Mouse (Mus musculus) mouse embryonic stem cell (cell line): ENCODE data around the gene Tmem39b.

Experiments used
- in situ Hi-C, 2 experiments: fragments of 300-500 bp; cut with MboI; formaldehyde crosslinking; loops; 1 replicate in 1 of 2; 3 replicates in 1 of 2; pipeline ENCODE4 v1.14.3; 2019 to 2020; ENCODE audit warnings: low sequenced_read_pairs in 2 of 2, low pct_unique_long_range_greater_than_20kb in 1 of 2, mixed read lengths in 1 of 2; ENCODE audit not compliant: unreplicated experiment in 1 of 2

The Tmem39b gene

GRCm38 (mm10) chr4:129697191-129697590 lies 553 bp upstream of the Tmem39b start:
- in situ Hi-C loops = no loop called here

GRCm38 (mm10) chr4:129695815-129696157 lies 852 bp downstream of the Tmem39b start:
- in situ Hi-C loops = no loop called here

- in situ Hi-C loops = no loop called here
These were observed 12.1 kb downstream of the Tmem39b start for GRCm38 (mm10) chr4:129684531-129684930.

- in situ Hi-C loops = no loop called here
These were observed 12.6 kb downstream of the Tmem39b start for GRCm38 (mm10) chr4:129683901-129684493.

- in situ Hi-C loops = no loop called here
These were observed 14.8 kb downstream of the Tmem39b start for GRCm38 (mm10) chr4:129681837-129682236.

GRCm38 (mm10) chr4:129672878-129673449 lies 23.7 kb downstream of the Tmem39b start:
- in situ Hi-C loops = no loop called here

GRCm38 (mm10) chr4:129672083-129672877 lies 24.4 kb downstream of the Tmem39b start, which contains the start of gene Kpna6:
Gene Kpna6, minus strand, starts transcription at chr4:129672767.
- in situ Hi-C loops = no loop called here

GRCm38 (mm10) chr4:129671491-129672082 lies 25.1 kb downstream of the Tmem39b start:
- in situ Hi-C loops = no loop called here

- in situ Hi-C loops = no loop called here
These were observed 34.3 kb downstream of the Tmem39b start for GRCm38 (mm10) chr4:129662255-129662813.

- in situ Hi-C loops = no loop called here
These were observed 35.1 kb downstream of the Tmem39b start for GRCm38 (mm10) chr4:129661584-129661983.

GRCm38 (mm10) chr4:129654770-129655169 lies 41.9 kb downstream of the Tmem39b start:
- in situ Hi-C loops = no loop called here

GRCm38 (mm10) chr4:129650359-129650758 lies 46.3 kb downstream of the Tmem39b start:
- in situ Hi-C loops = no loop called here

- in situ Hi-C loops = no loop called here
These were observed 48.0 kb downstream of the Tmem39b start for GRCm38 (mm10) chr4:129648656-129649055.

GRCm38 (mm10) chr4:129645204-129645603 lies 51.4 kb downstream of the Tmem39b start:
- in situ Hi-C loops = no loop called here

GRCm38 (mm10) chr4:129641756-129642155 lies 54.9 kb downstream of the Tmem39b start:
- in situ Hi-C loops = no loop called here

GRCm38 (mm10) chr4:129640638-129641467 lies 55.8 kb downstream of the Tmem39b start, which contains the start of gene Txlna:
Gene Txlna, minus strand, starts transcription at chr4:129641065.
- in situ Hi-C loops = no loop called here

- in situ Hi-C loops = no loop called here
These were observed 56.5 kb downstream of the Tmem39b start for GRCm38 (mm10) chr4:129640101-129640637.

GRCm38 (mm10) chr4:129639221-129639620 lies 57.4 kb downstream of the Tmem39b start:
- in situ Hi-C loops = no loop called here
